Mouse (Mus musculus): ENCODE data around the gene Atg16l2.

DNA sequence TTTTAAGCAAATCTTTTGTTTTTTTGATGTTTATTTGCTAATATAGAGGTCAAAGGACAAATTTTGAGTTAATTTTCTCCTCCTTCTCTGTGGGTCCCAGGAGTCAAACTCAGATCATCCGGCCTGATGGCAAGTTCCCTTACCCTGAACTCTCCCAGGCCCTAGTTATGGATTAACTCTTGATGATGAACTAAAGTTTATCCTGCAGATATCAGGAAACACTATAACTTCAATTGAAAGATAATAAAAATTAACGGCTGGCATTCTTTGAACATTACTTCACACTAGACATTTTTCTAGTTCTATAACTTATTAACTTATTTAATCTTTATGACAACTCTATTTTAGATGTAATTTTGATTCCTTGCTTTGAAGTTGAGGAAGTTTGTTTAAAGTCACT, 52.9 kb downstream of the Atg16l2 start:
- TF ChIP-seq CTCF (IDR thresholded peaks at IDR 0.05; ENCODE audit: low read depth, low read length) (no peak), GATA1 (IDR thresholded peaks at IDR 0.05; ENCODE audit: borderline replicate concordance, low read length) (no peak)

Measured in G1E (cell line).